Mouse (Mus musculus): ENCODE data around the gene Olfr459. TPM values are rescaled to one million over a fixed set of nuclear protein-coding genes. Genes with fewer than 3 reads are reported as not detected.

Gene Olfr459
- polyA plus RNA-seq, 1 experiment = not detected

DNA sequence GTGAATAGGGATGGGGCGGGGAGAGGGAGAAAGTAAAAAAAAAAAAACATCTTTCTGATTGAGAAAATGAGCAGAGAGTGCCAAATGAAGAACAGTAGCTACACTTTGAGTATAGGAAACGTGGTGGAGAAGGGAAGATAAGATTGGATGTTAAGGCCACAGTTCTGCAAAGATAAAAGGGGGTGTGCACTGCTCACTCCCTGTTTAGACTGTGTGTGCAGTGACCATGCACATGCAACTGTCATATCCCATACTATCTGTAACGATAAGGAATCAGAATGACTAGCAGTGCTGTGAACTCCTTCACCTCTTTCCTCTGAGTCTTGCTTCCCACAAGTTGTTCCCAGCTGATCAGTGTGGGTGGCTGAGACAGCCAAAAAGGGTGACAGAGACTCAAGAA lies 17.8 kb downstream of the Olfr459 start:
- H3K4me1 ChIP-seq (ENCODE audit: control insufficient read depth) = peaks cover 18% of the 10 kb centered on the region
- no peaks in the 10 kb centered on the region for H3K36me3 ChIP-seq (ENCODE audit: control insufficient read depth)
- TF ChIP-seq GATA1 (IDR thresholded peaks at IDR 0.05; ENCODE audit: low read length) (no peak), TAL1 (IDR thresholded peaks at IDR 0.05; ENCODE audit: low read length) (no peak)
- 0 out of 2 replicates have a peak, but pooled peaks cover 2% of the 10 kb centered on the region for H3K27me3 ChIP-seq (ENCODE audit: control insufficient read depth)
- H3K9me3 ChIP-seq (ENCODE audit: control insufficient read depth, low read length) = no peaks in the 10 kb centered on the region
- no peak overlapping the region for H3K4me3 ChIP-seq (replicated peaks)

DNA sequence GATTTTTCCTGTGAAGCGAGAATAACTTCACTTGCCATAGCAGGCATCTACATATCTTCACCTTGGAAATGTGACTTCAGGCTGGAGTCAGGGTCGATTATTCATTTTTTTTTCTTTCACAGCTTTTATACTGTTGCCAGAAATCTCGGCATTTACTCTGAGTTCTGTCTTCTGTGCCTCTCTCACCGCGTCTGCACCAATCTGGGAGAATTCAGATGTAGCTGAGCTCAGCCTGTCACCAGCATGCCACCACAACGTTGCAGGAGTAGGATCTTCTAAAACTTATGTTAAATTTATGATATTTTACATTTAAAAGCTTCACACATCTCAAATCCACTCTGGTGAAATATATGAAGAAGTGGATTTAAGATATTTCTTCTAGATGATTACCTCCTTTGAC lies 20.4 kb downstream of the Olfr459 start:
- Histone ChIP-seq H3K4me1 (ENCODE audit: control insufficient read depth) (peaks cover 15% of the 10 kb centered on the region), H3K36me3 (ENCODE audit: control insufficient read depth) (no peaks in the 10 kb centered on the region), H3K4me3 (replicated peaks) (no peak overlapping the region), H3K27me3 (ENCODE audit: control insufficient read depth) (peaks cover 3% of the 10 kb centered on the region), H3K9me3 (ENCODE audit: control insufficient read depth, low read length) (no peaks in the 10 kb centered on the region)
- TF ChIP-seq TAL1 (IDR thresholded peaks at IDR 0.05; ENCODE audit: low read length) = no peak
- no peak for TF ChIP-seq GATA1 (IDR thresholded peaks at IDR 0.05; ENCODE audit: low read length)

DNA sequence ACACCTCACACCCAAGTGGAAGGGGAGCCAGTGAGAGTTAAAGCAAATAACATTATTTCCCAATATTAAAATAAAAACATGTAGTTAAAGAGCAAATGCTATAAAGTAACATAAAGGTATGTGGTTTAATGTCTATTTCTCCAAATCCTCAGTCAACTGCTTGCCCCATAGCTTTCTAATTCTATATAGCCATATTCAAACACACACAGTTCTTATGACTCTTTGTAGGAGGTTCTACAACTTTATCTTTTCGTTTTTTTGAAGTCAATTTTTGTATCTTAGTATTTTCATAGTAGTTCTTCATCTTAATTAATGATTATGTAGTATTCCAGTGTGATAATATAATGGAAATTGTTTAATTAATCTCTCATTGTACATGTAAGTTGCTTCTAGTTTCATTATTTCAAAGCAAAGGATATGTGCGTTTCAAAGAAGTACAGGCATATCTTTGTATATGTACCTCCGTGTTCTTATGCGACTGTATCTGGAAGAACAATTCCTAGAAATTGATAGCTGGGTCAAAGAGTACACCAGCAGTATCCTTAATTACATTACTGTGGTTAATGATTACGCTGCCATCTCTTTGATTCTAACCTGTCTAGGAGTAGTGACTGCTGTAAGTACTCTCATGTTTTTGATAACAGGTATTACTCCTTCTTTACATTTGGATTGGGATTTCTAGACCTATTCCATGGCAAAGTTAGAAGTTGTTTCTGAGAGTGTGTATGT lies 30.1 kb downstream of the Olfr459 start:
- Histone ChIP-seq H3K4me1 (ENCODE audit: control insufficient read depth) (no peaks in the 10 kb centered on the region), H3K9me3 (ENCODE audit: control insufficient read depth, low read length) (no peaks in the 10 kb centered on the region), H3K36me3 (ENCODE audit: control insufficient read depth) (no peaks in the 10 kb centered on the region), H3K27me3 (ENCODE audit: control insufficient read depth) (no peaks in the 10 kb centered on the region; the same call in 1 of the 2 replicates), H3K4me3 (replicated peaks) (no peak overlapping the region)
- TF ChIP-seq TAL1 (IDR thresholded peaks at IDR 0.05; ENCODE audit: low read length) = no peak
- no peak for TF ChIP-seq GATA1 (IDR thresholded peaks at IDR 0.05; ENCODE audit: low read length)

DNA sequence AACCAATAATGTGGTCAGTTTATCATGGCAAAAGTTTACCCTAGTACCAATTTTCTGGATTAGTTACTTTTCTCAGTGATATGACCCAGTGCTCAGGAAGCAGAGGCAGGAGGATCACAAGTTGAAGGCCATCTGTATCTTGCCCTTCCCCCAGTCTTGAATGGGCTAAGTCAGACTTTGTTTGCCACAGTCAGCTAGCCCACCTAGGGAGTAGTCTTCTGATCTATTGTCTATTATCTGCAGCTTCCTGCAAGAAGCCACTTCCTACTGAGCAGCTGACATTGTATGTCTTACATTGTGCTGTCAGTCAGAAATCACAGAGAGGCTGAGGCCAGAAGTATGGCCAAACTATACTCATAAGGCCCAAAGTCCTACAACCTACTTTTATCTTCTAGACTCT lies 33.9 kb downstream of the Olfr459 start:
- Histone ChIP-seq H3K4me3 (replicated peaks) (no peak overlapping the region), H3K9me3 (ENCODE audit: control insufficient read depth, low read length) (no peaks in the 10 kb centered on the region), H3K27me3 (ENCODE audit: control insufficient read depth) (no peaks in the 10 kb centered on the region; the same call in 1 of the 2 replicates), H3K36me3 (ENCODE audit: control insufficient read depth) (no peaks in the 10 kb centered on the region), H3K4me1 (ENCODE audit: control insufficient read depth) (peaks cover 7% of the 10 kb centered on the region)
- TF ChIP-seq TAL1 (IDR thresholded peaks at IDR 0.05; ENCODE audit: low read length) (no peak), GATA1 (IDR thresholded peaks at IDR 0.05; ENCODE audit: low read length) (no peak)

DNA sequence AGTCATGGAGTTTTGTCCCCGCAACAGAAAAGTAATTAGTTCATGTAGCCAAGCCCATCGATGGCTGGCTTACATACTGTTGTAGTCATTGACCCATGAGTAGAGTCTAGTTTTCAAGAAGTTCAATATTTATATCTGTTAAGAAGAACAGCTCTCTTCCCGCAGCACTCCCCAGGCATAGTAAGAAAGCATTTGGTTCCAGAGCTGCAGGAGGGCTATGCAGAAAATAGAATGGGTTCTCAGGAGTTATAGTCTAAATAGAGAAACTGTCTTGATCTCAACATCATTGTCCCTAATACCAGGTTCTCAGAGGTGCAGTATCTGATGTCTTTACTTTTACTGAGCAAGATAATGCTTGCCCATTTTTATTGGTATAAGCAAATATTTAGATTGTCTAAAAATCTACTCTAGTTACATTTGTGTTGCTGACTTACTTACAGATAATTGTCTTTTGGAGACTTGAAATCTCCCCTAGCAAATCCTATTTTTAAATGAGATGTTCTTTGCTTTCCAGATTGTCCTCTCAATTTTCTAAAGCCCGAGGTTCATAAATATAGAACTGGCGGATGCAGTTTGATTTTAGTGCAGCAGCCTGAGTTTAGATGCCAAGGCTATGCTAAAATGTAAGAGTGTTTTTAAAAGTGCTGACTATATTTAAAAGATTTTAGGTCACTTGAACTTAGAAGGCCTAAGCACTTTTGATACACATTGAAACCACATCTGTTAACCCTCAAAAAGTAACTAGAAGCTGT lies 40.1 kb downstream of the Olfr459 start:
- TF ChIP-seq GATA1 (IDR thresholded peaks at IDR 0.05; ENCODE audit: low read length) (no peak), TAL1 (IDR thresholded peaks at IDR 0.05; ENCODE audit: low read length) (no peak)
- H3K4me1 ChIP-seq (ENCODE audit: control insufficient read depth) = peaks cover 7% of the 10 kb centered on the region
- no peak overlapping the region for H3K4me3 ChIP-seq (replicated peaks)

DNA sequence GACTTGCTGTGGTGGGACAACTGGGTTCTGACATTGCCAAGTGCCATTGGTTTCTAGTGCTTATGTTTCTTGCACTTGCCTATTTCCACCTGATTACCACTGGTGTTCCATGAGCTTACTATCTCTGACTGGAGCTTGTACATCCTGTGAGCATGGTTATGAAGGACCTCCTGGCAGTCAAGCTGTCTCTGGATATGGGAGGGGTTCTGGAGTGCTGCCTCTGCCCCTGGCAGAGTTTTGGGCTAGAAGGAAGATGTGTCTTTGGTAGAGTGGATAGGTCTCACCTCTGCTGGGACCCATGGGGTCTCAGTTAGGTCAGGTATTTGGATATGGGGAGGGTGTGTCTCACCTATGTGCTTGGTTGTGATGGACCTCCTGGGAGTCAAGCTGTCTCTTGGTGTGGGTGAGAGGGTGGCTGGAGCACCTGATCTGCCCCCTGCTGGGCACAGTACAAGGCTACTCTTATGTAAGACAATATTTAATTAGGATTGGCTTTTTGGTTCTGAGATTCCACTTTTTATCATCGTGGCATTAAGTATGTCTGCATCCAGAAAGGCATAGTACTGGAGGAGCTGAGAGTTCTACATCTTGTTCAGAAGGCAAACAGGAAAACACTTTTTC lies 46.9 kb downstream of the Olfr459 start:
- no peak for TF ChIP-seq GATA1 (IDR thresholded peaks at IDR 0.05; ENCODE audit: low read length)
- TF ChIP-seq TAL1 (IDR thresholded peaks at IDR 0.05; ENCODE audit: low read length) = no peak

More for the DNA sequence above, 40.1 kb downstream of the Olfr459 start:
- Histone ChIP-seq H3K9me3 (ENCODE audit: control insufficient read depth, low read length) (no peaks in the 10 kb centered on the region), H3K36me3 (ENCODE audit: control insufficient read depth) (no peaks in the 10 kb centered on the region), H3K27me3 (ENCODE audit: control insufficient read depth) (peaks cover 2% of the 10 kb centered on the region; the same call in 1 of the 2 replicates)

DNA sequence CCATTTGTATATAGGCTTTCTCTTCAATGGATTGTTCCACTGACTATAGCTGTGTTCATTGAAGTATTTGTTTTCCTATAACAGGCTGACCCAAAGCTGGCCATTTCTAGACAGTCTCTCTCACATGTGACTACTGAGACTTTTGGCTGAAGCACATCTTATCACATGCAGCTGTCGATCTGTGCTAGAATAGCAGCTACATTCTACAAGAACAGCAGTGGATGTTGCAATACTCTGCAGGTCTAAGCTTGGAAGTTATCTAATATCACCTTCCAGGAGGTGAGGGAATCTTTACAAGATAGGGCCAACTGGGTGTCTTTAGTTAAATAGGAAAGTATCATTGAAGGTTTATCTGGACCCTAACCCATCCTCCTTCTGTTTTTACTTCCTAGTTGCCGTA lies 53.5 kb downstream of the Olfr459 start:
- H3K4me3 ChIP-seq (replicated peaks) = no peak overlapping the region
- H3K27me3 ChIP-seq (ENCODE audit: control insufficient read depth) = no peaks in the 10 kb centered on the region
- H3K9me3 ChIP-seq (ENCODE audit: control insufficient read depth, low read length) = no peaks in the 10 kb centered on the region
- TF ChIP-seq GATA1 (IDR thresholded peaks at IDR 0.05; ENCODE audit: low read length) = no peak
- no peaks in the 10 kb centered on the region for H3K36me3 ChIP-seq (ENCODE audit: control insufficient read depth)
- H3K4me1 ChIP-seq (ENCODE audit: control insufficient read depth) = peaks cover 14% of the 10 kb centered on the region

More for the DNA sequence above, 46.9 kb downstream of the Olfr459 start:
- H3K4me1 ChIP-seq (ENCODE audit: control insufficient read depth) = peaks cover 12% of the 10 kb centered on the region
- H3K27me3 ChIP-seq (ENCODE audit: control insufficient read depth) = peaks cover 3% of the 10 kb centered on the region; the same call in 1 of the 2 replicates
- no peaks in the 10 kb centered on the region for H3K9me3 ChIP-seq (ENCODE audit: control insufficient read depth, low read length)
- H3K36me3 ChIP-seq (ENCODE audit: control insufficient read depth) = no peaks in the 10 kb centered on the region
- H3K4me3 ChIP-seq (replicated peaks) = no peak overlapping the region

Other genes starting within 250 kb of the Olfr459 start
- 0.10 TPM in 1 of 2 replicates, not detected in the other for gene Ephb6, start 169.7 kb downstream of the Olfr459 start, polyA plus RNA-seq (2012)
- gene Trpv6, start 138.8 kb downstream of the Olfr459 start, polyA plus RNA-seq (2012) = 0.04 TPM in 1 of 2 replicates, not detected in the other
- 0.01 TPM in 1 of 2 replicates, not detected in the other for gene Trpv5, start 94.4 kb downstream of the Olfr459 start, polyA plus RNA-seq (2012)
- not detected in 2 replicates for gene Llcfc1, start 90.7 kb downstream of the Olfr459 start, polyA plus RNA-seq (2012)
- gene Kel, start 70.8 kb downstream of the Olfr459 start, polyA plus RNA-seq (2012) = 24.5 and 29.0 TPM in 2 replicates
- gene Pip, start 72.4 kb upstream of the Olfr459 start, polyA plus RNA-seq (2012) = not detected in 2 replicates
- not detected in 2 replicates for gene Sval2, start 77.8 kb upstream of the Olfr459 start, polyA plus RNA-seq (2012)
- gene Sval1, start 176.5 kb upstream of the Olfr459 start, polyA plus RNA-seq (2012) = not detected in 2 replicates
- gene Sval3, start 193.0 kb upstream of the Olfr459 start, polyA plus RNA-seq (2012) = not detected in 2 replicates

Measured in erythroblast, embryonic 14.5 days (primary cell).